Mouse (Mus musculus) kidney, postnatal 10 days (tissue): ENCODE measurements at regions not wholly inside any gene's neighbourhood (a gene's known extent, or its start where the extent isn't known, plus 50 kb on each side); places are given as distances from the start of the nearest gene placed in this dataset.

Source experiments
- DNase-seq: peaks from one replicate; pipeline ENCODE4 v3.0.0; 2021; ENCODE audit warnings: mixed read lengths

DNA sequence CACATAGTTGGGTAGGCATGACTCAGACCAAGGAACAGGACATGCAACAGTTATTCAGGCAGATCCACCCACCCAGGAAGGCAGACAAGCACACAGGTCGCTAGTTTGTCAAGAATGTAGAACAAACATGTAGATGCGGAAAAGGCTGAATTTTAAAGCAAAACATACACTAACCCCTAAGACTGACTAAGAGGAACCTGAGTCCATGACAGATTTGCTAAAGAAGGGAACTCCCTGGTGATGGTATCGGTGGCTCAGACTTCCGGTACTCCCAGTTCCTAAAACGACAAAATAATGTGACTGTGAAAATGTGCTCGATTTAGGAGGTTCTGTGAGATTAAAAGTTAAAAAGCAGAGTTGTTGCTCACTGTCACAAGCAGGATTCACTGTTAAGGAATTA, 340.0 kb upstream of the Cited2 start:
- DNase-seq, result no peak

DNA sequence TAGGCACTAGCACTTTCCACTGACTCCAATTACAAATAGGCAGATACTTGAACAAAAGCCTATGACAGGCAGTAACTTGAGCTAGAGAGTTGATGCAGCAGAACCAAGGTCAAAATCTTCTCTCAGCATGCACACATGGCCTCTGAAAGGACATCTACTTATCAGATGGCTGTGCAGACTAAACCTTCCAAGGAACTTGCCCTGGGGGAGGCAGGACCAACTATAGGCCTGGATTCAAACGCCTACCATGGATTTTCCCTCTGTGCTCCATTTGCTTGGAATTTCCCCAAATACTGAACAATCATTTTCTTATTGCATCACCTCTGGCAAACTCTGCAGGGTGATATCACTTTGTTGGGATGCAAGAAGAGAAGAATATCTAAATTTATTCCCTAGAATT, 337.8 kb upstream of the Cited2 start:
- DNase-seq, result no peak

DNA sequence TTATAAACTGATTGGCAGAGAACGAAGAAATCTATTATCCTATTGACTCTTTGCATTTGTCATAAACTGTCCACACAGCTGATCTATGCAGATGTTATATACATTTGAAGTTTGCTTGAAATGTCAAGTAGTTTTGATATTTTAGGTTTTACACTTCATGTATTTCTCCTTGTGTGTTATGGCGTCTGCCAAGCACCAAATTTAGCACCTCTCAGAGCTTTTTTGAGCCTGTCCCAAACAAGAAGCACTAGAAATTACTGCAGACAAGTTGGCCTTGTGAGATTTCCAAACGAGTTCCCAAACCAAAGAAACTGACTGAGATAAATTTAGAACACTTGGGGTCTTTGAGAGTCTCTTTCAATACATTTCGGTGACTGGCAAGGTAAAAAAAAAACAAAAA, 335.7 kb upstream of the Cited2 start:
- DNase-seq, result no peak

DNA sequence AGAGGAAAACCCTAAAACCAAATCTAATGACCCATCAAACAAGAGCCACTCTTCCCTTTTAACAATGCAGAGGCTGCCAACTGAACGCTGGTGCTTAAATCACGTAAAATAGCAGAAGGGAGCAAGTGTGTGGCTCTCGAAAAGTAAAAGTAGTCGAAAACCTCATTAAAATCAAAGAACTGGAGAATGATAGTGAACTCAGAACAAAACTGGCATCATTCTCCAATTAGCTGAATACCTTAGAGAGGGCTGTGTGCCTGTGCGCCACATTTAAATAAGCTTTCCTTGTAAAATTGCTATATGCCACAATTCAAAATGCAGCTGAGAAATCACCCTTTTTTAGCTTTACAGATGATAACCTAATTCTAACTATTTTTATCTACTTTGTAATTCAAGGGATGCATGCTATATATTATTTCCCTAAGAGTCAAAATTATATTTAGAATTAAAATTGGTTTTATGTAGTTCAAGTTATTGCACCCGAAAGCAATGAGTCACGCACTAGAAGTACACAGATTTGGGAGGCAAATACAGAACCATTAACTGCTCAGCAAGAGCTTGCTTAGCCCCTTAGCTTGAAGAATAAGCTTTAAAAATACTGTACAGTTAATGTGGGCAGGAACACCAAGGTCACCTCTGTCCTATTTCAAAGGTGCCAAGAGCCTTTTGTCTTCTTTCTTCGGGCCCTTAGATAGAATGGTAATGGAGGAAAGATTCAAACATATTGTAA, 327.4 kb upstream of the Cited2 start:
- no peak for DNase-seq

DNA sequence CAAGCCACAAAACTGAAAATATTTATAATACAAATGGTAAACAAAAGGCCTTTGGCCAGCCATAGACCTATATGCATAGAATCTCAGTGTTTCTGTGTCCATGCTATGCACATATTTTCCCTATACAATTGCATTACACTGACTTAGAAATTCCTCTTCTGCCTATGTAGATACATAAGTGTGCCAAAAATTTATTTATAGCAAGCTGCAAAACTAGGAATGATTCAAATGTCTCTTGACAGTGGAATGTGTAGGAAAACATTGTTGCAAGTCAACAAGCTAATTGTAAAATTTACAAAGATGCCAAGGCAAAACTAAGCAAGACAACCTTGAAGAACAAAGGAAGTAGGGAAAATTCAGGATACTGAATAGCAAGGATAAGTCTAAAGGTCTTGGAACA, 319.1 kb upstream of the Cited2 start:
- no peak for DNase-seq

DNA sequence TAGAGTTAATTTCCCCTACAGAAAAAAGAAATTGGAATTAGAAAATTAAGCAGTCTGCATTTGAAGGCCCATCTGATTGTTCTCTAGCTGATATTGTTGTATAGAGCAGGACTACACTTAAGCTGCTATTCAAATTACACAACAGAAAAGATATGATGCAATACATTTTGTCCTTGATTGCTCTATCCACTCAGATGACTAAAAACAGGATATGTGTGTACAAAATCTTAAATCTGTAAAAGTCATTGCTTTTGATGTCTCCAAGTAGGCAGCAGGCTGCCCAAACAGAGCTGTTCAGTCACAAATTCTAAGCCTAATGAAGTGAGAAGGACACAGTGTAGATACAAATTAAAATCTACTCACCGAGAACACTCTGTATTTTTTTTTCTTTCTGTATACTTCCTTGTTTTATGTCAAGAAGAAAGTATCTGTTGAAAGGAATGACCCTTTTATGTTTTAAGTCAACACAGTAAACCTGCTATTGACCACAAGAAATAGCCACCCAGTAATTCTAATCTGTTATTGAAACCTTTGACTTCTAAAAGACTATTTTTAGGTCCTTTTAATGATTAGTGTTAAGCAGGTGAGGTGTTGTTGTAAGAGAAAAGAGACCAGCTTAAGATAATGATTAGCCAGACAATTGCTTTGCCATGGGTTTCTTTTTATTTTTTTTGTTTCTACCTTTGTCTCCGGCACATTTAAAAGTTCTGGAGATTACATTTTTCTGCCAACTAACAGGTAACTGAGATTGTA, 315.0 kb upstream of the Cited2 start:
- DNase-seq, result no peak

DNA sequence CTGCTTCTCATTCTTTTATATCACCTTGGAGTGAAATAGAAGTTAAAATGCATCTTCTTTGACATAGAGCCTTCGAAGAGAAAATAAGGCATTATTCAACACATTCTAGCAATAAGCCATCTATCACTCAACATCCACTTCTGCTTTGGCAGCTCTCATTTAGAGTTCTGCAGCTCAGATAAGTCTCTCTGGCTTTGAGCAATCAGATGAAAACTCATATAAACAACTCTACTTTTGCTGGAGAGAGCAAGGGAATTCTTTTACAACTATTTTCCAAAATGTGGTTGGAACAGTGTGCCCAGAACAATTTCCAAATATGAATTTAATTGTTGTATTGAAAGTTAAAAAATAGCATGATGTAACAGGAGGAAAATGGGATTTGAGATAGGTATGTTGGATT, 314.2 kb upstream of the Cited2 start:
- no peak for DNase-seq

DNA sequence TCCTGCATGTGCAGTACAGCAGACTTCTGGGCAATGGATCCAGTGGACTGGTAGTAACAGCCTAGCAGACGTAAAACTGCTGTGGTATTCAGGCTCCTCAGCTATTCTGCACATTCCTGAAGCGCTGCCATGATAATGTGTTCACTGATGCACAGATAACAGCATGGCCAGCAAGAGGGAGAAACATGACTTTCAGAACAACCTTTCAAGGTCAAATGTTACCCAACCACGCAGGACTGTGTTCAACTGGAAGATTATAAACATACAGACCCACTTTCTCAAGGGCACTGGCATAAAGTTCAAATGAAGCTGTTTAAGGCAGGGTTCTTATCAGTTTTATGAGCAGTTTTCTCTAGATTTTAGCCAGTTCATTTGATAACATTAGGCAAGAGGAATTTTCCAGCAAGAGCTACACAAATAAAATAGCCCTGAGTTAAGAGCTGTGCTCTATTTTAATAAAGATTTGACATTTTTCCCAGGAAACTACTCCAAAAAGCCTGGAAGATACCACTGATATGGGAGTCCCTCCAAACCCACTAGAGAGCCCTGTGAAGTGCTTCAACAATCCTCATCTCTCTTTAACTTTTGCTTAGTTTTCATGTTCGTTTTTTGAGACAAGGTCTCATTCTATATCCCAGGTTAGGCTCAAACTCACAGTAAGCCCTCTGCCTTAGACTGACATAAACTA, 311.6 kb upstream of the Cited2 start:
- peak; percentile 52 for DNase-seq

DNA sequence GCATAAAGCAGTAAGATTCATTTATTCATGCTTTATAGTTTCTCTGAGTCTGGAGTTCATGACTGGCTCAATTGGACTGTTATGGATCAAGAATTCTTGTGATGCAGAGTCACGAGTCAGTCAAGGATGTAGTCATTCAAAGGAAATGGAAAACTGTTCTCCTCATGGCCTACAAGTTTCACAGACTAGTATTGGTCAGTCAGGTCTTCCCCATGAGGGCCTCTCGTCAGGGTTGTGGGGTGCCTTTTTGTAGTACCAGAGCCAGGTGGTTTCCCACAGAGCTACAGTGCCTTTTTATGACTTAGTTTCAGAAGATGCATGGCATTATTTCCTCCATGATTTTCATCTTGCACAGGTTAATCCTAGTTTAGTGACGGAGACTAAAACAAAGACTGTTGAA, 307.9 kb upstream of the Cited2 start:
- no peak for DNase-seq

DNA sequence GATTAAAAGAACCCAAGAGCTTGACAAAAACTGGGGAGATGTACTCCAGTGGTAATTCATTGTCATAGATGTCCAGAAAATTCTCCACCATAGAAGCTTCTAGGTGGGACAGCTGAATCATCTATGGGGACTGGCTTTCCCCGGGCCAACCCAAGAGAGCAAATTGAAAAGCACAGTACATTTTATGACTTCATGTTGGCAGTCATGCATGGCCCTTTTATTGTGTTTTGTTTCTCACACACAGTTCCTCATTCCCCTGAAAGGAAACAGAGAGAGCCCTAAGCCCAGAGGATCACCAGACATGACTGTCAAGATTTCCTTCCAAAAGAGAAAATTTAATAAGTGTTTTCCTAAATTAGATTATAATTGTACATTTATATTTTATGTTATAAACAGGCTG, 306.9 kb upstream of the Cited2 start:
- DNase-seq, result no peak

DNA sequence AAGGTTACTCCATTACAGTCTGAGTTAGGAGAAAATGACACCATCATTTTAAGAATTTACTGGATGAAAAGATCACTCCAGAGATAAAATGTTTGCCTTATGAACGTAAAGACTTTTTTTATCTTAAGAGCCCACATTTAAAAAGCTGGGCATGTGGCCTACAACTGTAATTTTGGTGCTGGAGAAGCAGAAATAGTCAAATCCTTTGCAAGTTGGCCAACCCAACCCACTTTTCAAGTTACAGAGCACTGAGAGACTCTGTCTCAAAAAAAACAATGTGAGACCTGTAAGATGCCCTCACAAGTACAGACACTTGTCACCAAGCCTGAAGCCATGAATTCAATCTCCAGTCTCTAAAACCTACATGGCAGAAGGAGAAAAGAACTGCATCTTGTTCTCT, 305.6 kb upstream of the Cited2 start:
- no peak for DNase-seq

DNA sequence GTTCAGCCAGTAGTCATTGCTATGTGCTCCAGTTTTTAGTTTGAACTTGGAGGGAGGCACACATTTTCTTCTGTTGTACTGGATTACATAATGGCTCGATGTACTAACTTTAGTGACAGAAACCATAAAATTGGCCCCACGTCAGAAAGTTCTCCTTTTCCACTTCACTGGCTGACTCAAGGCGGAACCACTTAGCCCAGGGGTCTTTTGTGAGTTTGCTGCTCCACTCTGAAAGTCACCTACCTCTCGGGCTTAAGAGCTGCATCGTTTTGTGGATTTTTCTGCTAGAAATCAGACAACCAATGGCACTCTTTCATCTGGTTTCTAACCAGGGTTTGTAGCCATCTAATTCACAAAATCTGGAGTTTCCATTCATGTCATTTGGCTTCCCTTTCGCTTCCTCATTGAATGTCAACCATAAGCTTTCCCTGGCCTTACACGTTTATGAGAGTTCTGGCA, 304.8 kb upstream of the Cited2 start:
- DNase-seq, result peak; percentile 18

DNA sequence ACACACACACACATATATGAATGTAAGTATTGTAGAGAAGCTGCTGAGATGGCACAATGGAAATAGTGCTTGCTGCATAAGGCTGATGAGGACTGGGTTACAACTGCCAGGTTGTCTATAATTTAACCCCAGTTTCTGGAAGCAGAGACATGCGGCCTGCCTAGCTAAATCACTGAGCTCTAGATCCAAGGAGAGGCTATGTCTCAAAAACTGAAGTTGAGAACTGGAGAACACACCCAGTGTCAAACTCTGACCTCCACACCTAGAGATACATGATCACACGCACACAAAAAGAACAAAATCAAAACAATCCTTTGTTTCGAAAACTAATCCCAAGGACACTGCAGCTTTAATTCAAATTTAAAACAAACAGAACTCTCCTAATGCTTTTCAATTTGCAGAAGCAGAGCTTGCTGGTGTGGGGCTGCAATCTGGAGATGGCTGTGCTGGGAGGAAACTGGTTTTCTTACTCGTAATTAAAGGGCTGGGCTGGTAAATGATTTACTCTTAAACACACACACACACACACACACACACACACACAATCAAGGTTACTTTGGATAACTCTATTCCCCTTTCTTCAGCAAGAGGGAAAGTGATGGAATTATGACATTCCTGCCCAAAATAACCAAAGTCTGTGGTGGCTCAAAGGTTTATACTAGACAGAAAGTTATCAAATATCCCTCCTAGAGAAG, 299.3 kb upstream of the Cited2 start:
- peak; percentile 43 for DNase-seq

DNA sequence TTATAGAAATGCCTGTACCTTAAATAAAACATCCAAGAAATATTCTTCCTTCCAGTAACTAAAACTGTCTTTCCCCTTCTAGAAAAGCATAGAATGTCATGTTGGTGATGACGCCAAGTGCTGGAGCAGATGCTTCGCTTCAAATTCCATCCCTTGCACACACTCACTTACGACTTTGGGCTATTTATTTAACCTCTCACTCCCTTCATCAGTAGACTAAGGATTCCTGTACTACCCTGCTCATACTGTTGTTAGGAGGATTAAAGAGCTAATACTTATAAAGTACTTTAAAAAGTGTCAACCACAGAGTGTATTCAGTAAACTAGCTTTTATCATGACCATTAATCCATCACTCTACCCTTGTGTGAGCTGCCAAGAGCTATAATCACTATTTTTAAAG, 296.8 kb upstream of the Cited2 start:
- DNase-seq, result peak; percentile 45

DNA sequence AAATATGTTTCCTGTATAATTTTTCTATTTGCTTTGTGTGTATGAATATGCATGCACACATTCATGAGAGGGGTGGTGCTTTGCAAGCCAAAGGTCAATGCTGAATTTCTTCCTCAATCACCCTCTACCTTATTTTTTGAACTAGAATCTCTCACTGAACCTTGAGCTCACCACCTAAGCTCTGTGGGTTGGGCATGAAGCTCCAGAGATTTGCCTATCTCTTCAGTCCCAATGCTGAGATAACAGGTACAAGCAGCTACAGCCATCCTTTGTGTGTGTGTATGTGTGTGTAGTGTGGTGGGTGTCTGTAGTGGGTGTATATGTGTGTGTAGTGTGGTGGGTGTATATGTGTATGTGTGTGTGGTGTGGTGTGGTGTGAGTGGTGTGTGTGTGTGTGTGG, 295.7 kb upstream of the Cited2 start:
- DNase-seq, result no peak

DNA sequence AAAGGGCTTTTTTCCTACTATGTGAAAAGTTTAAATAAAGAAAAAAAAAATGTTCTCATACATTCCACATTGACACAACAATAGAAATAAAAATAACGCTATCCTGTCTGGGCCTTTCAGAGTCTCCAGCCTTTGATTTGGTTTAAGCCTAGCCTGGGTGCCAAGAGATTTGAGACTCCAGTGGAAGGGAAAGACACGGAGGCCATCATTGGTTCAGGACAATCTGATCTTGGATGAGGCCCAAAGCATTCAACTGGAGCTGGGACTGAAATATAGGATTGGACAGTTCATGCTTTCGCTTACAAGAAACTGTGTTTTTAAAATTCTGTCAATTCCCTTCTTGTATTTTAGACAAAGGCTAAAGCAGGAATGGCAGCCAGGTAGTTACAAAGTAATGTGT, 294.7 kb upstream of the Cited2 start:
- no peak for DNase-seq

DNA sequence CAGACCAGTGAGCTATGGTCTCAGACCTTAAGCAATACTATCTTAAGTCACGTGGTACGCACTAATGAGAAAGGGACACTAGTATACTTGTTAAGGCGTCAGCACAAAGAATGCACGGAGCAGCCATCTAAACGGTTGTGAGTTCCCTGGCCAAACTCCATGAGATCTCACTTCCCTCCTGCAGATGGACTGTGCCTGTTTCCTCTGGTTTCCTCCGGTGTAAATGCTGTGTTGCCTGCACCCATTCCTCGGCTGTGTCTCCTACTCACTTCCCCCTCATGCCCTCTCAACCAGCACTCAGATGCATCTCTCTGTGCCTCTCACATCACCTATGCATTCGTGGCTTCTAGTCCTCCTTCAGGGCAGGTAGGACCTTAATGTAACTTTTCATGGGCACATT, 291.9 kb upstream of the Cited2 start:
- DNase-seq, result no peak

DNA sequence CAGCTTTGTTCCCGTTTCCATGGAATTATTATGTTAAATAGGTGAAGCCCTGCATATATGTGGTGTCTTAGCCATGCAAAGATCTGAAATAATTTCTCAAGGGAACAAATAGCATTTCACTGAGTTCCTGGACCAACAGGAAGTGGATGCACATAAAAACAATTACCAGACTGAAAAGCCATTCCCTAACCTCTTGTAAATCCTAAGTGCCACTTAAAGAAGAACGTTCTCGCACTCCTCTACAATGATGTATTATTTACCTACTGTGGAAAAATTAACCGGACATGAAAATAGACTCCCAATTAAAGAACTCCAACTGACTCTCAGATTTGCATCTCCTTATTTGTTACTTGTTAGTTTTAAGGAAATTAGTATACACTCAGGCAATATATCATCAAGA, 288.9 kb upstream of the Cited2 start:
- DNase-seq, result no peak

DNA sequence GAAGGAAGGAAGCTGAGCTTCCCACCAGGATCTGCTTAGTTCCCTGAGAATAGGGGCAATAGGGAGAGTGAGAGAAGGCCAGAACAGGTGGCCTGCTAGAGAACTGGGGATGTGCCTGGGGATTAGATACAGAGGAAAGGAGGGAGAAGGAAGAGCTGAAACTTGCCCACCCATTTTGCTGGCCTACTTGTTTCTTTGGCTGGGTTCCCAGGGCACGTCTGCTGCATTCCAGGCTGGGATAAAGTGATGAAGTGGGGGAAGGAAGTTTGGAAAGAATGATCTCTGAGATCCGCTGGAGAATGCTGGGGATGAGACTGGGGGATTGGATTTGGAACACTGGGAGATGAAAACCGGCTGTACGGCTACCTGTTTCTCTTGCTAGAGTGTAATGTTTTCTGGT, 272.8 kb upstream of the Cited2 start:
- DNase-seq, result peak; percentile 39

DNA sequence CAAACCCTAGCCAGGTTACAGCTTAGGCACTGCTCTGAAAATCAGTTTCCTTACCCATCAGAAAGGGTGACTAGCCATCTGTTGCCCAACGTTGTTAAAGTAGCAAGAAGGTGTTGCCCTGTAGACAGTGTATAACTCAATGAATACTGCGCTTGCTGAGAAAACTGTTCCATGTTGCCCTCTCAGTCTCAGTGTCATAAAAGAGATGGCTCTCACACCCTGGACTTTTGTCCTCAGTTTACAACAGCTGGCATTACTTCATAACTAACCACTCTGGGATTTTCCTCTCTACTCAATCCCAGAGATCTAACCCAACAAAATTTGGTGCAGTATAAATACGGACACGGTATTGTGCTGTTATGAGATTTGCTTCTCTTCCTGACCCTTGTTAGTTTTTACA, 252.1 kb upstream of the Cited2 start:
- DNase-seq, result no peak

DNA sequence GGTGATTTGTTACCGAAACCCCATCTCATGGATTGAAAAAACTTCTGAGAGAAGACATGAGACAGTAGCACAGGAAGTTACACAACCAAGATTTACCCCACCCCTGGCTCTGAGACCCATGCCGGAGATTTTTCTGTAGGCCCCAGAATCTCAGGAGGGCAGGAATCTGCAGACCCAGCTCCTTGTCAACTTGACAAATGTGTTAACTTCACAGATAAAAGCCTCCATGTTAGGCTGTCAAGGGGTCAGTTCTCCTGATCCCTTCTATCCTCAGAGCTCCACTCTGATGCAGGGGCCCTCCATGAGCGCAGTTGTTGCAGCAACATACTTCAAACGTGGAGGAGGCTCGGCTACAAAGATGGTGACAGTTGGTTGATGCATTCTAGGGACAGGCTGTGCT, 250.5 kb upstream of the Cited2 start:
- DNase-seq, result no peak

DNA sequence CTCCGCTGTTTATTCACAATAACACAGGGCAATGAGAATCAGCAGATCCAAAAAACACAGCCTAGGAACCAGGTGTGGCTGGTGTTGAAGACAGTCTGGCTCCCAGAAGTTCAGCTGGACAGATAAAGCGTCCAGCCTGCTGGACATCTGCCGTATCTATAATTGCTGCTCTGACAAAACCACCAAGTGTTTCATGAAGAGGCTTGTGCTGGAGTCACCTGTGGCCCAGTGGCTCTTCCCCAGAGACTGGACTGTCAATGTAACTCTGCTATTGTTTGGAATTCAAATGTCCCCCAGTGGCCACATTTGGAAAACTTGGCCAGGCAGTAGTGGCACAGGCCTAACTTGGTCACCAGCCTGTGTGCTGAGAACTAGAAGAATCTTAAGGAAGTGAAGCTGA, 247.0 kb upstream of the Cited2 start:
- DNase-seq, result no peak

DNA sequence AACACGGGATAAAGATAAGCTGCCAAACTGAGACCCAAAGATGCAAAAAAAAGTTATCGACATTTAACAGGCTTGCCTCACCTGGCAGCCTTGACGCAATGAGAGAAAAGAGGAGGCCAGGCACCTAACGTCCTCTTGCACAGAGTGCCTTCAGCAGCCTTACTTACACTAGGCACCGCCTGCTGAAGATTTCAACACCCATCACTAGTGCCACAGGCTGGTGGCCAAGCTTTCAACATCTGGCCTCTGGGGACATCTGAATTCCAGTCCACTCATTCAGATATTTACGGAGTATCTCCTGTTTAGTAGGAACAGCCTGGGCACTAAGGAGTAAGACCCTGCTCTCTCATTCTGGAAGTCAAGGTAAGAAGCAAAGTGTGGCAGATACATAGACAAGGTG, 246.3 kb upstream of the Cited2 start:
- DNase-seq, result no peak
